Mouse (Mus musculus) heart, embryonic 13.5 days (tissue): ENCODE results near the gene Olfr733. TPM values are rescaled to one million over a fixed set of nuclear protein-coding genes. Genes with fewer than 3 reads are reported as not detected.

Source experiments
- ATAC-seq: fragments of 200-750 bp; cut with Nextera tagmentation; 2 replicates; pipeline ENCODE4 v1.8.0; 2017; ENCODE audit warnings: moderate TSS enrichment; ENCODE audit not compliant: insufficient number of reproducible peaks, low FRiP score, low TSS enrichment; ENCODE audit errors: extremely low read depth
- H3K27ac ChIP-seq: fragments of 300-500 bp; sonication (generic); replicated peaks from 2 replicates; pipeline ENCODE4 v1.5.1; 2015; ENCODE audit warnings: moderate library complexity, mild to moderate bottlenecking, inconsistent platforms
- H3K27me3 ChIP-seq: fragments of 300-500 bp; sonication (generic); replicated peaks from 2 replicates; pipeline ENCODE4 v1.6.1; 2015; ENCODE audit warnings: mild to moderate bottlenecking, inconsistent platforms
- H3K36me3 ChIP-seq: fragments of 300-500 bp; sonication (generic); 2 replicates; pipeline ENCODE4 v1.6.1; 2015; ENCODE audit warnings: mild to moderate bottlenecking, inconsistent platforms
- H3K4me1 ChIP-seq: fragments of 300-500 bp; sonication (generic); 2 replicates; pipeline ENCODE4 v1.6.1; 2015; ENCODE audit warnings: inconsistent platforms
- H3K4me2 ChIP-seq: fragments of 300-500 bp; sonication (generic); 2 replicates; pipeline ENCODE4 v1.6.1; 2015; ENCODE audit warnings: inconsistent platforms, mild to moderate bottlenecking, moderate library complexity
- H3K4me3 ChIP-seq: fragments of 300-500 bp; sonication (generic); 2 replicates; pipeline ENCODE4 v1.5.1; 2015; ENCODE audit warnings: moderate library complexity, mild to moderate bottlenecking, inconsistent platforms
- H3K9ac ChIP-seq: fragments of 300-500 bp; sonication (generic); 2 replicates; pipeline ENCODE4 v1.6.1; 2015; ENCODE audit warnings: inconsistent platforms, mild to moderate bottlenecking, moderate library complexity
- H3K9me3 ChIP-seq: fragments of 300-500 bp; sonication (generic); 2 replicates; pipeline ENCODE4 v1.6.1; 2016; ENCODE audit warnings: inconsistent platforms
- WGBS: fragments of 180-500 bp; shearing (Covaris S2); methylation state at CpG from one replicate; pipeline ENCODE4 v1.1.7; 2015; ENCODE audit warnings: mixed read lengths; 5-methylcytosine and 5-hydroxymethylcytosine counted together
- polyA plus RNA-seq: library from polyadenylated mRNA; unstranded; fragments of >200 nt; fragmentation: Nextera tagmentation; extraction: Ambion mirVana; gene quantifications from 2 replicates; pipeline ENCODE4 v1.2.1, GENCODE M21; 2015

The Olfr733 gene
- not detected in 2 replicates for polyA plus RNA-seq

DNA sequence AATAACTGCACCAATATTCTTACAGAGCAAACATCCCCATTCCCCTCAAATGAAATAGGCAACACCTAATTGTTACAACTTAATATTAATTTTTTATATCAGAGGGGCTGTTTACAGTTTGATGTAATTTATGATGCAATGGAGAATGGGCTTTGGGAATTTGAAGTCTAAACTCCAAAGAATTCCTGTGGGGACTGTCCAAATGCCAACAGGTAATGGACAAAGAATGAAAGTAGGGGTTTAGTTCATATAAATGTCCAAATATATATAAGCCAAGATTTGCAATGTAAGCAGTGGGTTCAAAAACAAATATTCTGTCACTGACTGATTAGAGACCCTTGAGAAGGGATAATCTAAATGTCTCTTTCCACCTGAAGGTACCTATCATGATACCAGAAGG, at the start of gene Olfr733:
Gene Olfr733 (minus strand): TSS at position 101 of the 400 bp plus-strand sequence.
- no peaks in the 10 kb centered on the region for H3K36me3 ChIP-seq
- H3K27me3 ChIP-seq, result no peaks in the 10 kb centered on the region
- H3K4me2 ChIP-seq, result no peak within 1 kb of the TSS
- no peak for ATAC-seq
- no peak within 1 kb of the TSS for H3K9ac ChIP-seq
- no peak within 1 kb of the TSS for H3K27ac ChIP-seq
- no peak within 1 kb of the TSS for H3K4me3 ChIP-seq
- H3K9me3 ChIP-seq, result no peaks in the 10 kb centered on the region
- no peaks in the 10 kb centered on the region for H3K4me1 ChIP-seq

DNA sequence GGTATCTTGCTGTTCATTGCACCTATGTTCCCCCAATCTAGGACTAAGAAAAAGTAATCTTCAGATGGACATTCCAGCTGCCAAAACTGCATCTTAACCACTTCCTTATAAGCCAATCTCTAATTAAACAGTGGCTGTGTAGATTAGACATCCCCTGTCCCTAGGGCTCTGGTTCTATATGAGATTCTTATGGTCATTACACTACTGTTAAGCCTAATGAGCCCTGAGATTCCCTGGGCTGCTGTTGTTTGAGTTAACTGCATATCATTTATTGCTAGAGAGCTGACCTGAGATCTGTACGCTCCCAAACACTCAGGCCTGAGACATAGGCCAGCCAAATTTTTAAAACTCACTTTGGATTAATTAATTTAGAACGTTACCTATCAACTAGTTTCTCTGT, 47.5 kb upstream of the Olfr733 start, which contains the start of gene Olfr735:
Gene Olfr735 (minus strand): TSS at position 77 of the 400 bp plus-strand sequence.
- Histone ChIP-seq H3K4me1 (no peaks in the 10 kb centered on the region), H3K4me2 (no peak within 1 kb of the TSS), H3K9me3 (0 out of 2 replicates have a peak, but pooled peaks cover 2% of the 10 kb centered on the region), H3K27me3 (no peaks in the 10 kb centered on the region), H3K4me3 (no peak within 1 kb of the TSS), H3K36me3 (no peaks in the 10 kb centered on the region), H3K27ac (no peak within 1 kb of the TSS), H3K9ac (no peak within 1 kb of the TSS)
- WGBS, result 82% methylated on average over 2 of the region's 2 CpGs
- no peak for ATAC-seq

DNA sequence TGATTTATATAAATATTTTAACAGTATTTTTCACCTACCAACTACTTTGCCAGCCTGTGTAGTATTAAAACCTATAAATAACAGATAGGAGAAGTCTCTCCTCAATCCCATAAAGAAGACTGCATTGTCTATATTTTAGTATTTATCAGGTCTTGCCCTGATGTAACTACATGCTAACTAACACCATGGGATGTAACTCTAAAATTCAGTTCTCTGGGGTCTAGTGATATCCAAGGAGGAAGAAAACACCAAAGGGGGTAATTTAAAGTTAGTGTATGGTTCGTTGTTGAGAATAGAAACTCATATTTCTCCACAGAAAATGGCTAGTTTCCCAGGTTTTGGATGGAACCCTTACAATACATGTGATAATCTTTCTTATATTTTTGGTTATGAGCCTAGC, 25.3 kb upstream of the Olfr733 start, which contains the start of gene Olfr734:
Gene Olfr734 (minus strand): TSS at position 101 of the 400 bp plus-strand sequence.
- Histone ChIP-seq H3K36me3 (no peaks in the 10 kb centered on the region), H3K9me3 (0 out of 2 replicates have a peak, but pooled peaks cover 6% of the 10 kb centered on the region), H3K9ac (no peak within 1 kb of the TSS), H3K4me1 (no peaks in the 10 kb centered on the region), H3K4me2 (no peak within 1 kb of the TSS), H3K27me3 (no peaks in the 10 kb centered on the region), H3K27ac (no peak within 1 kb of the TSS), H3K4me3 (no peak within 1 kb of the TSS)
- ATAC-seq, result no peak
- 57% methylated on average over 1 of the region's 1 CpGs for WGBS

DNA sequence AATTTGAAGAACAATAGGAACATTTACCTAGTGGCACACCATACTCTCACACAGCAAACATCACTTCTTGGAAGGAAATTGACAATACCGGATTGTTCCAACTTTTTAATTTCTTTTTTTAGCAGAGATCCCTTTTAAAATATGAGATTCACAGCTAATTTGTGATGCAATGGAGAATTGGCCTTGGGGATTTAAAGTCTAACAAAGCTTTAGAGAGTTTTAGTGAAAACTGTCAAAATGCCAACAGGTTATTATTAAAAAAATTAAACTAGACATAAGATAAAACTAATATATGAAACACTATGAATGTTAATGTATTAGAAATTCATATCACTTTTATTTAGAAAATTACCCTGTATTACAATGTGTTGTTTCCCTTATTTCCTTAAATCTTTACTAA, 17.2 kb downstream of the Olfr733 start, which contains the start of gene Olfr732:
Gene Olfr732 (minus strand): TSS at position 101 of the 400 bp plus-strand sequence.
- Histone ChIP-seq H3K4me2 (no peak within 1 kb of the TSS), H3K27me3 (no peaks in the 10 kb centered on the region), H3K4me1 (no peaks in the 10 kb centered on the region), H3K4me3 (no peak within 1 kb of the TSS), H3K36me3 (no peaks in the 10 kb centered on the region), H3K27ac (no peak within 1 kb of the TSS), H3K9ac (no peak within 1 kb of the TSS), H3K9me3 (no peaks in the 10 kb centered on the region)
- ATAC-seq, result no peak
- WGBS, result 87% methylated on average over 1 of the region's 1 CpGs

Other genes with a start within 250 kb of the Olfr733 start
- gene Olfr726, start 210.6 kb downstream of the Olfr733 start, polyA plus RNA-seq, result not detected in 2 replicates
- not detected in 2 replicates for gene Olfr727, start 178.3 kb downstream of the Olfr733 start, polyA plus RNA-seq
- not detected in 2 replicates for gene Olfr728, start 158.8 kb downstream of the Olfr733 start, polyA plus RNA-seq
- not detected in 2 replicates for gene Olfr729, start 148.6 kb downstream of the Olfr733 start, polyA plus RNA-seq
- gene Olfr730, start 113.3 kb downstream of the Olfr733 start, polyA plus RNA-seq, result not detected in 2 replicates
- not detected in 2 replicates for gene Olfr731, start 59.7 kb downstream of the Olfr733 start, polyA plus RNA-seq
- gene Olfr732, start 17.3 kb downstream of the Olfr733 start, polyA plus RNA-seq, result not detected in 2 replicates
- not detected in 2 replicates for gene Olfr734, start 25.2 kb upstream of the Olfr733 start, polyA plus RNA-seq
- not detected in 2 replicates for gene Olfr735, start 47.4 kb upstream of the Olfr733 start, polyA plus RNA-seq
- not detected in 2 replicates for gene Tlr11, start 56.4 kb upstream of the Olfr733 start, polyA plus RNA-seq
- not detected in 2 replicates for gene Olfr736, start 79.6 kb upstream of the Olfr733 start, polyA plus RNA-seq
- not detected in 2 replicates for gene Olfr738, start 106.0 kb upstream of the Olfr733 start, polyA plus RNA-seq
- not detected in 2 replicates for gene Olfr739, start 117.1 kb upstream of the Olfr733 start, polyA plus RNA-seq
- gene Olfr740, start 144.0 kb upstream of the Olfr733 start, polyA plus RNA-seq, result not detected in 2 replicates
- gene Olfr741, start 171.2 kb upstream of the Olfr733 start, polyA plus RNA-seq, result not detected in 2 replicates
- not detected in 2 replicates for gene Olfr742, start 202.1 kb upstream of the Olfr733 start, polyA plus RNA-seq
- not detected in 2 replicates for gene Olfr743, start 220.3 kb upstream of the Olfr733 start, polyA plus RNA-seq